Mouse (Mus musculus): Measurements from ENCODE around the gene Nkx2-3. TPM values are rescaled to one million over a fixed set of nuclear protein-coding genes. Genes with fewer than 3 reads are reported as not detected.

The Nkx2-3 gene
- total RNA-seq, 2 experiments from 2014 or later: not detected

GRCm38 (mm10) chr19:43616889-43617288 is 4.8 kb downstream of the Nkx2-3 start:
- no peak for DNase-seq
- intact Hi-C loops (cut with DNase I): no loop called here

- DNase-seq: no peak
- intact Hi-C loops (cut with DNase I): no loop called here
Observed at GRCm38 (mm10) chr19:43617761-43618349, 5.7 kb downstream of the Nkx2-3 start.

- DNase-seq: no peak
Observed at GRCm38 (mm10) chr19:43618505-43619030, 6.4 kb downstream of the Nkx2-3 start.

GRCm38 (mm10) chr19:43619916-43620479 is 7.9 kb downstream of the Nkx2-3 start:
- intact Hi-C loops (cut with DNase I): no loop called here

More at GRCm38 (mm10) chr19:43618505-43619030, 6.4 kb downstream of the Nkx2-3 start:
- intact Hi-C loops (cut with DNase I): no loop called here

GRCm38 (mm10) chr19:43623913-43624312 is 11.8 kb downstream of the Nkx2-3 start:
- intact Hi-C loops (cut with DNase I): loop anchor here (2.0 kb wide), 2 partner anchors 53 to 129 kb away; no protein-coding TSS in a partner anchor
- peak in 1 of 2 experiments; percentile 44 for DNase-seq

More at GRCm38 (mm10) chr19:43619916-43620479, 7.9 kb downstream of the Nkx2-3 start:
- no peak for DNase-seq

GRCm38 (mm10) chr19:43626160-43626559 is 14.0 kb downstream of the Nkx2-3 start:
- intact Hi-C loops (cut with DNase I): loop anchor here (1.0 kb wide), 1 partner anchor 97 kb away; no protein-coding TSS in a partner anchor

GRCm38 (mm10) chr19:43627345-43627744 is 15.2 kb downstream of the Nkx2-3 start:
- intact Hi-C loops (cut with DNase I): no loop called here

More at GRCm38 (mm10) chr19:43626160-43626559, 14.0 kb downstream of the Nkx2-3 start:
- no peak for DNase-seq

GRCm38 (mm10) chr19:43629088-43629487 is 17.0 kb downstream of the Nkx2-3 start:
- no peak for DNase-seq
- intact Hi-C loops (cut with DNase I): no loop called here

More at GRCm38 (mm10) chr19:43627345-43627744, 15.2 kb downstream of the Nkx2-3 start:
- no peak for DNase-seq

GRCm38 (mm10) chr19:43630466-43631251 is 18.5 kb downstream of the Nkx2-3 start:
- DNase-seq: peak; percentile 85 to 93
- intact Hi-C loops (cut with DNase I): loop anchor here (1.0 to 5.0 kb wide), 3 partner anchors 25 to 130 kb away; no protein-coding TSS in a partner anchor

GRCm38 (mm10) chr19:43641833-43642232 is 29.7 kb downstream of the Nkx2-3 start:
- intact Hi-C loops (cut with DNase I): no loop called here
- DNase-seq: no peak

- intact Hi-C loops (cut with DNase I): no loop called here
- no peak for DNase-seq
Observed at GRCm38 (mm10) chr19:43642843-43643242, 30.7 kb downstream of the Nkx2-3 start.

GRCm38 (mm10) chr19:43645508-43645907 is 33.4 kb downstream of the Nkx2-3 start:
- no peak for DNase-seq
- intact Hi-C loops (cut with DNase I): no loop called here

GRCm38 (mm10) chr19:43646852-43647251 is 34.7 kb downstream of the Nkx2-3 start:
- intact Hi-C loops (cut with DNase I): no loop called here
- DNase-seq: no peak

- no peak for DNase-seq
- intact Hi-C loops (cut with DNase I): no loop called here
Observed at GRCm38 (mm10) chr19:43647261-43647660, 35.1 kb downstream of the Nkx2-3 start.

- no peak for DNase-seq
- intact Hi-C loops (cut with DNase I): no loop called here
Observed at GRCm38 (mm10) chr19:43648343-43648742, 36.2 kb downstream of the Nkx2-3 start.

- DNase-seq: no peak
- intact Hi-C loops (cut with DNase I): no loop called here
Observed at GRCm38 (mm10) chr19:43651241-43651785, 39.2 kb downstream of the Nkx2-3 start.

- intact Hi-C loops (cut with DNase I): loop anchor here (1.0 to 2.0 kb wide), 4 partner anchors 25 to 157 kb away; no protein-coding TSS in a partner anchor
- peak; percentile 54 to 78 for DNase-seq
Observed at GRCm38 (mm10) chr19:43655735-43656492, 43.8 kb downstream of the Nkx2-3 start.

- intact Hi-C loops (cut with DNase I): no loop called here
- DNase-seq: no peak
Observed at GRCm38 (mm10) chr19:43659632-43660031, 47.5 kb downstream of the Nkx2-3 start.

- intact Hi-C loops (cut with DNase I): no loop called here
- no peak for DNase-seq
Observed at GRCm38 (mm10) chr19:43660774-43661173, 48.6 kb downstream of the Nkx2-3 start.

All from heart, postnatal 10 days (tissue).